Mouse (Mus musculus): ENCODE data around the gene Olfr55. TPM values are rescaled to one million over a fixed set of nuclear protein-coding genes. Genes with fewer than 3 reads are reported as not detected.

The Olfr55 gene
- total RNA-seq, 1 experiment = not detected

DNA sequence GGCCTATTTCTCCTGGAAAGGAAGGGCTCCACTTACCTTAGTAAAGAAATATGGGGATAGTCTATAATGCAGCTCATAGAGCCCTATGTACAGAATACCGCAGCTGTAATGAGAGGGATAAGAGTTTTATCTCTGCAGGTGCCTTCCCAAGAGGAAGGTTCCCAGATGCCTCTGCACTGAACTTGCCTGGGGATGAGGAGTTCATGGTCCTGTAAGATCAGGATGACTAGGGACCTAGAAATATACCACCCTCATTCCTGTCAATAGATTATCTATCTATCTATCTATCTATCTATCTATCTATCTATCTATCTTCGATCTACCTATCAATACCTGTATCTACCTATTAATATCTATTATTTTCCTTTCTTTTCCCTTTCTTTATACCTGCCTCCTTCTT is 53.3 kb downstream of the Olfr55 start, which contains the start of gene Olfr1564:
TSS of gene Olfr1564 (minus strand) at position 101 of the 400 bp plus-strand sequence.
- DNase-seq (ENCODE audit: low read depth, low spot score) = no peak
- no peaks in the 10 kb centered on the region for H3K4me1 ChIP-seq (ENCODE audit: control insufficient read depth in 2 of 2, insufficient read depth in 2 of 2, low read length in 2 of 2, poor library complexity in 1 of 2)
- no peak within 1 kb of the TSS for H3K4me3 ChIP-seq (ENCODE audit: insufficient read depth in 1 of 2, low read depth in 1 of 2, low read length in 2 of 2, poor library complexity in 1 of 2, severe bottlenecking in 1 of 2)
- no peaks in the 10 kb centered on the region for H3K36me3 ChIP-seq (ENCODE audit: control insufficient read depth, insufficient read depth, low read length, poor library complexity, severe bottlenecking)
- no peaks in the 10 kb centered on the region for H3K9me3 ChIP-seq (ENCODE audit: control insufficient read depth, insufficient read depth, low read depth, low read length)
- TF ChIP-seq MAFK (IDR thresholded peaks at IDR 0.05; ENCODE audit: insufficient read depth, low read depth, low read length) (no peak), ZNF384 (IDR thresholded peaks at IDR 0.05; ENCODE audit: low read depth, low read length) (no peak), CHD2 (IDR thresholded peaks at IDR 0.05; ENCODE audit: low read depth, low read length) (no peak), ZC3H11A (IDR thresholded peaks at IDR 0.05; ENCODE audit: borderline replicate concordance, low read depth, low read length) (no peak), HCFC1 (IDR thresholded peaks at IDR 0.05; ENCODE audit: borderline replicate concordance, insufficient read depth, low read length) (no peak)
- no peak within 1 kb of the TSS for H3K9ac ChIP-seq (ENCODE audit: insufficient read depth, low read depth, low read length, poor library complexity, severe bottlenecking)
- no peak within 1 kb of the TSS for H3K27ac ChIP-seq (ENCODE audit: insufficient read depth, low read depth, low read length, poor library complexity, severe bottlenecking)
- in situ Hi-C loops (cut with MboI; ENCODE audit: low sequenced_read_pairs in 2 of 2, unreplicated experiment in 2 of 2) = no loop called here

Other genes with a start within 250 kb of the Olfr55 start
- 15.2 and 28.9 TPM in 2 replicates for gene Cyp4f13, start 221.0 kb upstream of the Olfr55 start, total RNA-seq (2012; rRNA removed)
- 7.0 and 9.0 TPM in 2 replicates for gene Zfp472, start 202.6 kb upstream of the Olfr55 start, total RNA-seq (2012; rRNA removed)
- 4.2 and 4.3 TPM in 2 replicates for gene Zfp952, start 175.3 kb upstream of the Olfr55 start, total RNA-seq (2012; rRNA removed)
- 4.6 and 4.9 TPM in 2 replicates for gene Zfp763, start 135.0 kb upstream of the Olfr55 start, total RNA-seq (2012; rRNA removed)
- gene 4921501E09Rik, start 100.4 kb upstream of the Olfr55 start, total RNA-seq (2012; rRNA removed) = not detected in 2 replicates
- 3.1 and 4.0 TPM in 2 replicates for gene Zfp563, start 79.1 kb upstream of the Olfr55 start, total RNA-seq (2012; rRNA removed)
- 0.22 and 0.26 TPM in 2 replicates for gene Morc2b, start 28.8 kb upstream of the Olfr55 start, total RNA-seq (2012; rRNA removed)
- gene Olfr239, start 22.9 kb downstream of the Olfr55 start, total RNA-seq (2012; rRNA removed) = not detected in 2 replicates
- 0.18 and 0.21 TPM in 2 replicates for gene Olfr1564, start 53.2 kb downstream of the Olfr55 start, total RNA-seq (2012; rRNA removed)
- gene Zfp955a, start 86.7 kb downstream of the Olfr55 start, total RNA-seq (2012; rRNA removed) = 12.4 and 14.5 TPM in 2 replicates
- not detected in 2 replicates for gene Olfr63, start 96.2 kb downstream of the Olfr55 start, total RNA-seq (2012; rRNA removed)
- 21.5 and 23.0 TPM in 2 replicates for gene Zfp955b, start 121.1 kb downstream of the Olfr55 start, total RNA-seq (2012; rRNA removed)
- 7.1 and 7.3 TPM in 2 replicates for gene Zfp81, start 190.4 kb downstream of the Olfr55 start, total RNA-seq (2012; rRNA removed)
- 10.5 and 11.9 TPM in 2 replicates for gene Zfp101, start 226.2 kb downstream of the Olfr55 start, total RNA-seq (2012; rRNA removed)

Data from ES-E14 (cell line).